Mouse (Mus musculus): Measurements from ENCODE around the gene Khdrbs2.
"Not testable (repeated sequence)": the region's sequence is repeated elsewhere in the genome, so short reads cannot be mapped to it uniquely, and the experiment has no call there.

Khdrbs2 gene

DNA sequence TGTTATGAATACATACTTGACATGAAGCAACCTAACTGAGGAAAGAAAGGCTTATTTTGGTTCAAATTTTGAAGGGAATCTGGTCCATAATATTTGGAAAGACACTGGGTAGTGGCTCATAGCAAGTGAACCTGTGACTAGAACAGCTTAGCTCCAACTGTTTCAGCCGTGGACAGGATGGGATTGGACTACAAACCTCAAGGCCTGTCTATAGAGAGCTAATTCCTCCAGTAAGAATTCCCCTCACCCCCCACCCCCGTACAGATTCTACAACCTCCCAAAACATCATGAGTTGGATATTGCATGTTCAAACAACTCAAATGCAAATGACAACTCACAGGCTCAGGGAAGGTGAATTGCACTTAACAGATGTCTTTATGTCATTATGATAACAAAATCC lies 298.5 kb downstream of the Khdrbs2 start:
- DNase-seq (ENCODE audit: low spot score), result no peak

DNA sequence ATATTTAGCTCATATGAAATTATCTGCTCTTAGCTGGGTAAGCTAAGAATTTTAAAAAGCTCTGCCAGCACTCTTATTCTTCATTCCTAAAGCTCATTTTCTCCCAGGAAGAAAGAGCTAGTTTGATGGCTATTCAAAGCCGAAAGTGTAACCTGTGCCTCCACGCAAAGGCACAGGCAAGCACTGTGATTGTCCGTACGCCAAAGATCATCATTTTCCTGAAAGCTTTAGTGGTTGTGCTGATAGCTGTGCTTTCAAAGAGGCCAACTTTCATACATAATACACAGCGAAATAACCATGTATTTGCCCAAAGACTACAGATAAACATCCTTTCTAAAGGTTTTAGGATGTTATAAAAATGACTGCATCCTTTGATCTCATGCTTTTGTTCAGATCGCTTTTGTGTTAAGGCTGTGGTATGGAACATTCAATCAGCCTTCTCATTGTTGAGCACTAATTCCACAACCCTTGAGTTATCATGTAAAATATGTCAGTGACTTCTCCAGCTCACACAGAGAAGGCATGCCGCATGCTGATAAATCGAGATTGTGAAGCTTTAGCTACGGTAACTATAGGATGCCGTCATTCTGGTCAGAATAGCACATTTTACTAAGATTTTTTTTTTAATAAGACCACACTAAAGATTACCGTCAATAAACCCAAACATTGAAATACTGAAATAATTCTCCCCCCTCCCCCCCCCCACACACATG lies 299.1 kb downstream of the Khdrbs2 start:
- DNase-seq (ENCODE audit: low spot score), result no peak

DNA sequence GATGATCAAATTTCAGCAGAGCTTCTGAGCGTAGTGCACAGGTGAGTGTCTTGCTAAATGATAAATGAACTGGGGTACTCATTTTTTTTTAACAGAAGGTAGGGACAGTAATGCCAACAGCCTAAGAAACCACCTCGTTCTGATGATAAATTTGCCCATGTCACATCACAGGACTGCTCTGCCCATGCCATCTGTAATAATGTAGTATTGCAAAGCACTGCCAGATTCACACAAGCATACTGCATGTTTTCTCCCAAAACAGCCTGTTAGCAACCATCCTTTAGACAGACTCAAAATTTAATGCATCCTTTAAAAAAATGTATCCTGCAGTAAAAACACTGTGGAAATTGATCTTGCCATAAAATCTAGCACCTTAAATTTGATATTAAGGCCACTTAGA lies 315.4 kb downstream of the Khdrbs2 start:
- DNase-seq (ENCODE audit: low spot score), result no peak

DNA sequence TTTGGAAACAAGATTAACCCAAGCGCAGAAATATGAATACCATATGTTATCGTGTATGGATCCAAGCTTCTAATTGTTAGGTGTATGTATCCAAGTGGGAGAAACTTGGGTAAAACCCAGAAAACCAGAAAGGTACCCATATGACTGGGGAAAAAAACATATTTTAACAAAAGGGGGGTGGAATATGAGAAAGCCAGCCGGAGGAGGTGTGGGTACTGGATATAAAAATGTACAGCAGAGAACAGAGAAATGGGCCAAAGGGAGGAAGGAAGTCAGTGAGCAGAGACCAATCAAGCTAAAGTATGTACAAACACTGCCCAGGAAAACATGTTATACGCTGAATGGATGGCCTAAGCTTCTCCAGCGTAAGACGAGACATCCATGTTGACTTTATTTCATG lies 330.9 kb downstream of the Khdrbs2 start:
- no peak for DNase-seq (ENCODE audit: low spot score)

DNA sequence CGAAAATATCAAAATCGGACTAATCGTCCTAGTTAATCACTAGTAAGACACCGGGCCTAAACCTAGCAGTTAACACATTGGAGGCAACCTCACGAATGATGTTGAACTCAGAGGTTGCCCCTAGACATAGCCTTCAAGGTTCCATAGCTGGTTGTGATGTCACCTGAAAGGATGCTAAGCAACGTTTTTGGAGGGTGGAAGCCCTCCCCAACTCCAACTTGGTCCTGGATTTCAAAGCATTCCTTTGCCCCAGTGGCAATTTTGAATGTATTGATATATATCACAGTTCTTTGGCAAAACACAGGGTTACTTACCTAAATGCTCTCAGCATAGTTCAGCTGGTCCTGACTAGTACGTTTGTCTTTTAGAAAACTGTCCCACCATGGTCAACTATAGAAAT lies 374.7 kb downstream of the Khdrbs2 start, which contains the start of gene Gm5415:
Gene Gm5415 (minus strand): TSS at position 101 of the 400 bp plus-strand sequence.
- not testable (repeated sequence) for DNase-seq (ENCODE audit: low spot score)

DNA sequence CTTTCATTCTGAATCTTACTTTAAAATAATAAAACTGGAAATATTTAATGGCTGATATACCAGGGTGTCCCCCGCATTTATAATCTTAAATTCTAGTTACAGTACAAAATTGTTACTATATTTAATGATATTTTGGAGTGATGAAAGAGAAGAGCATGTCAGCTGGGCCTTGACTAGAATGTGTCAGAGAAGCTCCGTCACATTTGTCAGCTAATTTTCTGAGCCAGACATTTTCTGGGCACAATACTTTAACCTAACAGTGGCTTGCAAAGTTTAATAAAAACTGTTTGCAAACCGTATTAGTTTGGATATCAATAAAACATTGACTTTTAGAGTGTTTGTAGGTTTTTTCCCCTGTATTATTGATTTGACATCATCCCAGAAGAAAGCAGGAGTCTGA lies 380.9 kb downstream of the Khdrbs2 start:
- no peak for DNase-seq (ENCODE audit: low spot score)

DNA sequence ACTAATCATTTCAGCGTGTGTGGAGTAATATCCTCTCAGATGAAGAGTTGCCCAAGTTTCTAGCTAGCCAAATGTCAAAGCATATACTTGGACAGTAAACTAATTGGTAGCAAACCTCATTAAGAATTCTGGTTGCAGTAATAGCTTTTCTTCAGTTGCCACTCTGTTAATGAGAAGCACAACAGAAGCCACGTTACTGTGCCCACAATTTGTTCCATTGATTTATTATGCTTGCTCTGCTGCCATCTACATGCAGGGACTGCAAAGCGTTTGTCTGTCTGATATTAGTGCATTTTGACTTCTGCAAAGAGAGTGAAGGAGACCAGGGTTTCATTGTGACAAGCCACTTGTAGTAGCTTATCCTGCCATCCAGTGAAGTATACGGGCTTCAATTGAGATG lies 381.4 kb downstream of the Khdrbs2 start:
- peak; percentile 0 for DNase-seq (ENCODE audit: low spot score)

DNA sequence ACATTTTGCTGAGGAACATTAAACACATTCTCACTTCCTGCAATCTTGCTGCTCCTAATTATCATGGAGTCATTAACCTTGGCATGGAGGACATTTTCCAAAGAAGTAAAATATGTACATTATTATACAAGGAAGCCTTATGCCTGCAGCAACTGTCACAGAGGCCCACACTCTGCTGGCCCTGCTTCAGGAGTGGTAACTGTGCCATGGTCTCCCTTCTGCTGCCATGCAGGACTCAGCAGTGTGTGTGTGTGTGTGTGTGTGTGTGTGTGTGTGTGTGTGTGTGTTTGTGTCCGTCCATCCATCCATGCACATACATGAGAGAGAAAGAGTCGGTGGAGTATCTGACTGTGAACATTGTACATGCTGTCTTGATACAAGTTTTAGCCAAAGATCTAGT lies 396.4 kb downstream of the Khdrbs2 start:
- DNase-seq (ENCODE audit: low spot score), result no peak

DNA sequence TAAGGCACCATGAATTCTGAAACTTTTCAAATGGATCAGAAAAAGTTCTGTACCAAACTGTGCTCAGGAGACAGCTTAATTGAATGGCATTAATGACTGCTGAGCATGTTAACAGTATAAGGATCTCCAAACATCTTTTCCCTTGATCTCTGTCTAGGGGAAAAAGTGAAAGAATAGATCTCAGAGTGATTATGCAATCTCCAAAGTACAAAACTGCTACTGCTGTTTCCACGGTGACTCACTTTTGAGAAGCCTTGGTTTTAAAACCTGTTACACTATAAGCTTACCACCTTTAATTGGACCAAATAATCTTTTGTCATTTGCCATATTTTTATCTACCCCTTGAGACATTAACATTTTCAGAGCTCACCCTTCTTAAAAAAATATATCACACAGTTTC lies 453.5 kb downstream of the Khdrbs2 start:
- DNase-seq (ENCODE audit: low spot score), result no peak

DNA sequence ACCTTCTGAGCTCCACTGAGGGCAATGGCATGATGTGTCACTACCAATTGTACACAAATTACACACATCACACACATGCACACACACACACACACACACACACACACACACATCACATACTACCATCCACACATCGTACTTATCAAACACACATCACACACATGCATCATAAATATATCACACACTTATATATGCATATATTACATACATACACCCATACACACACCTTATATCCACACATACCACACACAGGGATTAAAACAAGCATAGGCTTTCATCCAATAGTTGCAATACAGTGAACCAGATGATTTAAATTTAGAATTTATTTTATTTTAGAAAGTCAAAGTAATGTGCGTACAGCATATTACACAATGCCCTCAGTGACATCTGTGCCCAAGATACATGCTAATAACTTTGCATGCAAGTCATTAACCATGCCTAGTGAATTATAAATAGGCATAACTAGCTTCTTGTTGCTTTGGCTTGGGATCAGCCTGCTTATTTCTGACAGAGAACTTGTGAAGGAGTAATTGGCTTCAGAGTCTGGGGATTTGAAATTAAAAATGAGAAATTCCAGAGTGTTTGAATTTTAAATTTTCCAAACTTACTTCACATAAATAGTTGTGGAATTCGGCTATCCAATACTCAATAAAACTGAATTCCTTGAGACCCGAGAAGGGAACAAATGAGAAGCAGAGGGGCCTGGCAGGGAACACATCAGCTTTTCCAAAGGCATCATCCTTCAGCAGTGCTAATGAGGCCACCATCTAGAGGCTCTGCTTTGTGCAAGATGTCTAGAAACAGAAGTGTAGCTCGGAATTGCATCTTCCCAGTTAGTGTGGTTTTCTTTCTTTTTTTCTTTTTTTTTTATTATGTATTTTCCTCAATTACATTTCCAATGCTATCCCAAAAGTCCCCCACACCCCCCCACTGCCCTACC lies 460.2 kb downstream of the Khdrbs2 start:
- DNase-seq (ENCODE audit: low spot score), result no peak

DNA sequence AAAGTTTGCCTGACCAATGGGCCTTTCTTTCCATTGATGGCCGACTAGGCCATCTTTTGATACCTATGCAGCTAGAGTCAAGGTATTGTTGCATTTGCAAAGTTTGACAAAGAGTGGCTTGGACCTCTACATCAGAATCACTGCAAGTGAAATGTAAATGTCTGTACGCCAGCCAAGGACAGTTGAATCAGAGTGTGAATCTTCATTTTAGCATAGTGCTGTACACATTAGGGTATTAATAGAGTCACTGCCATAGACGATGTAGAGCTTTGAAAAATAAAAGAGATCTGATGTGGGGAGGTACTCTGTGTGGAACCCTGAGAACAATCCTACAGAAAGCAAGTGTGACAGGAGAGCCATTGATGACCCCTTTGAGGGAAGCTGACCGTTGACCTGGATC lies 460.9 kb downstream of the Khdrbs2 start:
- DNase-seq (ENCODE audit: low spot score), result no peak

DNA sequence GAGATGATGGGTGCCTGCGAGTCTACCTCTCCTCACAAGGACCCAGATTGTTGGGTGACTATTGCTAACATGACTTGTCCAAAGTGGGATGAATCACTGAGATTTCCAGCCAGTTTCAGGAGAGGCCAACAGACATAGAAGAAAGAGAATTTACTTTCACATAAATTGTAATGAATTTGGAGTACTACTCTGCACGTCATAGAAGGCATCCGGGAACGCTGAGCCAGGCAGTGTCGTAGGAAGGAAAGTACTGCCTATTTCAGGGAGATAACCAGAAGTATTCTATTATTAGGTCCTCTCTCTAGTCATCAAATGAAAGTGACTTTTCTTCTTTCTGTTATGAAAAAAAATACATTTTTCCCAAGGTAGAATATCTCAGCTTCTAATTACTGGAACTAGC lies 466.6 kb downstream of the Khdrbs2 start:
- no peak for DNase-seq (ENCODE audit: low spot score)

DNA sequence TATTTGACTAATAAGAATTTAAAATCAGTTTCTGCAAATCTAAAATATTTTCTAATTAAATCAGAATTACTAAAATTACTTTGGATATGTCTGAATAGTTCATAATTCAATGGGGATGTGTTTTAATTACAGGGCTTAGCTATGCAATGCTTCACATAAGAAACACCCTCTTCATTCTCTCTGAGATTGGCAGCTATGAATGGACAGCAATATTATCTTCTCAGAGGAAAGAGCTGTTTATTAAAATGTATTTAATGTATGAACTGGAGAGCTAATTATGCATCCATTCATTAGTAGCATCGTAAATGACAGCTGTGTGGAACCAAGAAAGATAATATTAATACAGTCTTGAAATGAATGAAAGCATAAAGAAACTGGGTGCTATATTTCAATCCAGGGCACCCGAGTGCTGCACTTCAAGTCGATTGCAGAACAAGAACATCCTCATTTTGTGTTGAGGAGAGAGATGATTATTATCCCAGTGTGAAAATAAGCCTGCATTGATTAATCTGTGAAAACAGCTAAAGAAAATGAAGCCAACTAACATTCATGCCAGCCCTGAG lies 477.2 kb downstream of the Khdrbs2 start:
- no peak for DNase-seq (ENCODE audit: low spot score)

DNA sequence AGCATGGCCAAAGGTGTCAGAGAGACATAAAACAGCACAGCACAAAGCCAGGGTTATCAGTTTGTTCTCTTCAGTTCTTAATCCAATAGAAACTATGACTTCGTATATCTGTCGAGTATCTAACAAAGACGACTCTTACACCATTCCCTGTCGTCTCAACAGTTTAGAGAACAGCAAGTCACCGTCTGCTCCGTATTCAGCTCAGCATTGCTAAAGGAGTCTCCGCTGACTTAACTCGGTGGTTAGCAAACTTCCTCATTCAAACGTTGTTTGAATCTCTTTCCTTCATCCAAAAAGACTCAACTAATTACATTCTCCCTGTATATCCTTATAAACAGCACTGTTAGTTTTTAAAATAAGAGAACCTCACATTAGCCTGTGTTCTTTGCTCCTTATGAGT lies 521.3 kb downstream of the Khdrbs2 start:
- DNase-seq (ENCODE audit: low spot score), result no peak

DNA sequence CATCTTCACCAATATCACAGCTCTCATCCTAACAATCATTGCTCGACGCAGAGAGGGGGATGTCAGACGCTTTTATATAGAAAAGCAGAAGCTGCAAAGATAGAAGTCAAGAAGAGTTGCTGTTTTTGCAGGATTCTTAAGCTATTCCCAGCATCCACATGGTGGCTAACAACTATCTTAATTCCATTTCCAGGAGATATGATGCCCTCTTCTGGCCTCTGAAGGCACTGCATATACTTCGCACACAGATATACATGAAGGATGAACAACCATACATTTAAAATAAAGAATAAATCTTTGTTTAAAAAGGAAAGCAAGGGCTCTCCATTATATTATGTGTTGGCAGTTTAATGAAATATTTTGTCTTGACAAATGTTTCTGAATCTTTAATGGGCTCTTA lies 527.6 kb downstream of the Khdrbs2 start:
- no peak for DNase-seq (ENCODE audit: low spot score)

DNA sequence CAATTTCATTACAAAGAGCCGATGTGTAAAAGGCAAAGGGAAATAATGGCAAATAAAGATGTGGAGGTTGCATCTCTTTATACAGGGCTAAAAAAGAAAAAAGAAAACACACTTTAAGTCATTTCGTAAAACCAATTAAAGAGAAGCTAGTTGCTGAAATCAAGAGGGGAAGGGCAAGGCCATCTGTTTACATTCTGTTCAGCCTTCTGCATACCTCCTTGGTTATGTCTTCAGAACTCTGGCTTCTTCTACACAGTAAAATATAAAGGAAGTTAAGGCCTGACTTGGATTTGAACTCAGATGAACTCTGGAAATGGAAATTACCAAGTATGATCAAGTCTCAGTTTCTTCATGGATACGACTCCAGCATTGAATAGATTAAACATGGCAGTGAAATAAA lies 528.8 kb downstream of the Khdrbs2 start:
- DNase-seq (ENCODE audit: low spot score), result no peak

Data from ovary, postnatal 14 days (tissue).